Mouse (Mus musculus): ENCODE measurements around the gene Sh3tc1. TPM values are rescaled to one million over a fixed set of nuclear protein-coding genes. Genes with fewer than 3 reads are reported as not detected.
A peak's percentile ranks its signal among the peaks of the same experiment; 100 is the strongest.

Gene Sh3tc1
- total RNA-seq (2021): 10 to 100 TPM; 12.6 to 21.4 TPM
- long read RNA-seq, experiment 1, full-length matches to known transcripts: 14 of 23 reads
- long read RNA-seq, experiment 1, partial matches to known transcripts: 3 of 23 reads
- long read RNA-seq, experiment 1, other reads (novel, unspliced or antisense): 6 of 23 reads
- long read RNA-seq, experiment 2, full-length matches to known transcripts: 23 of 51 reads
- long read RNA-seq, experiment 2, partial matches to known transcripts: 16 of 51 reads
- long read RNA-seq, experiment 2, other reads (novel, unspliced or antisense): 12 of 51 reads

DNA sequence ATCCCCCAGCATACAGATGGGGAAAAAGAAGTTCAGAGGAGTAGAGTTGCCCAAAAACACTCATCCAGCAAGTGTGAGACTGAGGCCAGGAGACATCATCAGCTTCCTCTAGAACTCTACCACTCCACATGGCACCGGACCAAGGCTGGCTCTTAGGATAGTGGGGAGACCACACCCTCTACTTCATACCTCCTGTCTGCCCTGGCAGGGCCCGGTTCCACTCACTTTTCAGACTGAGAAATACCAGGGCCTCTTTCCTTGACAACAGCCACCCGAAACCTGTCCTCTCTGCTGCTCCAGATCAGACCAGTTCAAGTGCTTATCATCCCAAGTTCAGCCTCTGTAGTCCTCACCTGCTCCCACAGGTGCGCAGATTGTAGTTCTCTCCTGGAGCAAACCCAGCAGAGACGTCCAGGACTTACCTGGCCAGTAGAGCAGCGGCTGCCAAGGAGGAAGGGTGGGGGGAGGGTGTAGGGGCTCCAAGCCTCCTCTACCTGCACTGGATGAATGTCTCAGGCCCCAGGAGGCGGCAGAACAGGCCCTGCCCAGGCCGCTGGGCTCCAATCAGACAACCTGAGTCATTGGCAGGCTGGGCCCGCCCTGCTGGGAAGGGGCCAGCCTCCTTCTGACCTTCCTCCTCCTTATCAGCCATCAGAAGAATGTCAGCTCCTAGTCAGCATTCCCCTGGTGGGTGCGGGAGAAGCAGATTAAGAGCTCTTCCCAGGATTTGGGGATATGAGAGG, at the start of gene Sh3tc1:
Gene Sh3tc1 (minus strand): TSS at position 452 of the 743 bp plus-strand sequence.
- DNase-seq (ENCODE audit: low spot score in 2 of 2): peak in 1 of 2 experiments; percentile 35

DNA sequence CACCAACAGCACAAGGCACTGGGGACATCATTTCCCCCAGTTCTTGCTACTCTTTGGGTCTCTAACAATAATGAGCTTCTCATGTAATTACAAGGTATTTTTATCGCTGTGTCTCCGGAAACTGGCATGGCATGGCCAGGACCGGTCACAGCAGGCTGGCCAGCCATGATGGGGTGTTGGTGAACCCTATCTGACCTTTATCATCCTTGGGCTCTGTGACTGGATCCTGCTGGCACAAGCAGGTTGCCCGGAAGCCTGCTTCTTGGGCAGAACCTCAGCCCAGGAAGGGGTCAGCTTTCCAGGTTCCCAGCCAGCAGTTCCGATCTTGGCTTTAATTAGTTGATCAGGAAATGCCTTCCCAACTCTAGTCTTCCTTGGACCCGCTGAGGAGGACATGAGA, 48.9 kb upstream of the Sh3tc1 start:
- DNase-seq (ENCODE audit: low spot score in 2 of 2): no peak

DNA sequence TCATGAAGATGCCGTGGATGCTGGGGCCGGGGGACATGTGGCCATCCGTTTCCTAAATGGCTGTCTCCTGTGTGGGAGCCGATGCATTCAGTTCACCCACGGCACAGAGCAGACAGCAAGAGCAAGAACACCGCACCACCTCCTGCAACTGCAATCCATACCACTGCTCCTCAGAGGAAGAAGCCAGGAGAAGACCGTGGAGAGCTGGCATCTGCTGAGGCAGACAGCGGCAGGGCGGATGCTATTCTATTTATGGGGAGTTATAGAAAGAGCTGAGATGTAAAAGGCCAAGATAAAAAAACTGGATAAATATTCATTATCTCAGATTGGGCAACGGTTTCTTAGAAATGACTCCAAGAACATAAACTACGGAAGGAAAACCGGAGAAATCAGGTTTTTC, 48.1 kb upstream of the Sh3tc1 start:
- no peak for DNase-seq (ENCODE audit: low spot score in 2 of 2)

- no peak for DNase-seq (ENCODE audit: low spot score in 2 of 2)
Observed at GRCm38 (mm10) chr5:35785853-35786252, 46.1 kb upstream of the Sh3tc1 start.

GRCm38 (mm10) chr5:35782648-35783180, 42.9 kb upstream of the Sh3tc1 start:
- no peak for DNase-seq (ENCODE audit: low spot score in 2 of 2)

GRCm38 (mm10) chr5:35781116-35781515, 41.3 kb upstream of the Sh3tc1 start:
- DNase-seq (ENCODE audit: low spot score in 2 of 2): no peak

- DNase-seq (ENCODE audit: low spot score in 2 of 2): no peak
Observed at GRCm38 (mm10) chr5:35774137-35774424, 34.3 kb upstream of the Sh3tc1 start.

DNA sequence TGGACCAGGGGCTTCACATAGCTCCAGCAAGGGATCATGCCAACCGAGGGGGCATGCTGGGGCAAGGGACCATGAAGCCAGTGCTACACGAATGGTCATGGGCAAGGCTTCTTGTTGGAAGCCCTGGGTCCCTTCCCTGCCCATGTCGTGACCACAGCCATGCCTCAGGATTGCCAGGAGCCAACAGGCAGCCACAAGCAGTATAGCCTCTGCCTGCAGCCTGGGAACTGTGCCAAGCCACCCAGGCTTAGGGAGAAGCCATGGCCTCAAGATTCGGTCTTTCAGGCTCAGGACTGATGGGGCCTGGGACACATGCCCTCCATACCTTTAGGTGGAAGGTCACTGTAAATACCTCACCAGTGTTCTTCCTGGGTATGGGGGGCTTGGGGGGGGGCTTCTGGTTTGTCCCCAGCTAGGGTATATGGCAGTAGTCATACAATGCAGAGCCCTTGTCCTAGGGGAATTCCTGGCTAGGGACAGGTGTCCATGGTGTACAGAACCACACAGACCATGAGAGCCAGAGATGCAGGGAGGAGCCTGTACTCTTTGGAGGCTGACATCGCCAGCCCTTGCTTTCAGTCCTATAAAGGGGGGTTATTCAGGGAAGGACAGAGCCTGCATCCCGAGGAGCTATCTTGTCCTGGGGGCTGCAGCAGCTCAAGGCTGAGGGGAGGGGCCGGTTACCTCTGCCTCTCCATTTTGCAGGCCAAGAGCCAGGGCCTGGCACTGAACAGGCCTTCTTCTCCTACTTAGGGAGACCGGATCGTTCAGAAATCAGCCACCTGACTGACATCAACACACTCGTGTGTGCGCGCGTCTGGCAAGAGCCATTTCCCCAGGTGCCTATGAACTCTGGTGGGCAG, 33.7 kb upstream of the Sh3tc1 start:
- DNase-seq (ENCODE audit: low spot score in 2 of 2): no peak

DNA sequence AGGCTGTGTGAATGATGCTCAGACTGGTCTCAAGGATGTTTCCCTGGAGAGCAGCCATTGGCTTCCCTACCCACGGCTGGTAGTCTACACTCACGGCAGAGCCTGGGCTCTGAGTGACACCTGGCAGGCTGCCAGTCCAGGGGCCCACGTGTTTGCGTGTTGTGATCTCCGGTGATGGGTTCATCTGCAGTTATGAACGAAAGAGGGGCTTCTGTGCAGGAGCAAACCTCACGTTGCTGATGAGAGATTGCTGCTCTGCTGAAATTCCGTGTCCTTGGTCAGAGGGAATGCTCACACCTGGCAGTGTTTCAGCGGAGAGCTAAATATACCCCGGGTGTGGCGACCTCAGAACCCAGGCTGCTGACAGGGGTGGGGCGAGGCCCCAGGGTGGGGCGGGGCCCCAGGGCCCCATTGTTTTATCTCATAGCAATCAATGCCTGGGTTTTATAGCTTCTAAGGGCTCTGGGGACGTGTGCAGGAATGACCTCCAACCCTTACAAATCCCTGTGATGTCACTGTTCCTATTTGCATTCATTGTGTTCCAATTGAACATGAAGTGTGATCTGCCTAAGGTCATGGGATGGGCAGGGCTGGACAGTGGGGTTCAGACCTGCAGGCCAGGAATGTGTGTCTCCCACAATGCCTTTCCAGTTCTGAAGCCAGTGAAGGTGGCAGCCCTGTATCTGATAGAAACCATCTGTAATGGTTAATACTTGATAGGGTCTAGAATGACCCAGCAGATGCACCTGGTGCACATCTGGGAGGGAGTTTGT, 31.3 kb upstream of the Sh3tc1 start:
- peak in 1 of 2 experiments; percentile 22 for DNase-seq (ENCODE audit: low spot score in 2 of 2)

DNA sequence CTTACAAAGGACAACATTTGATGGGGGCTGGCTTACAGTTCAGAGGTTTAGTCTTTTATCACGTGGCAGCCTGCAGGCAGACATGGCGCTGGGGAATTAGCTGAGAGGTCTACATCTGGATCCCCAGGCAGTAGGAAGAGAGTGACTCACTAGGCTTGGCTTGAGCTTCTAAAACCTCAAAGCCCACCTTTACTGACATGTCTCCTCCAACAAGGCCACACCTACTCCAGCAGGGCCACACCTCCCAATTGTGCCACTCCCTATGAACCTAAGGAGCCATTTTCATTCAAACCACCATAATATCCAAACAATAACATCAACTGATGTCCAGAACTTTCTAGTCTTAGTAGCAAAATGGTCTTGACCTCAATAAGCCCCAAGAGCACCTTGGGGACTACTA, 30.5 kb upstream of the Sh3tc1 start:
- no peak for DNase-seq (ENCODE audit: low spot score in 2 of 2)

- DNase-seq (ENCODE audit: low spot score in 2 of 2): no peak
Observed at GRCm38 (mm10) chr5:35768997-35769396, 29.2 kb upstream of the Sh3tc1 start.

GRCm38 (mm10) chr5:35768525-35768924, 28.7 kb upstream of the Sh3tc1 start:
- no peak for DNase-seq (ENCODE audit: low spot score in 2 of 2)

- no peak for DNase-seq (ENCODE audit: low spot score in 2 of 2)
Observed at GRCm38 (mm10) chr5:35765909-35766308, 26.1 kb upstream of the Sh3tc1 start.

- no peak for DNase-seq (ENCODE audit: low spot score in 2 of 2)
Observed at GRCm38 (mm10) chr5:35762850-35763249, 23.1 kb upstream of the Sh3tc1 start.

GRCm38 (mm10) chr5:35762388-35762787, 22.6 kb upstream of the Sh3tc1 start:
- DNase-seq (ENCODE audit: low spot score in 2 of 2): peak in 1 of 2 experiments; percentile 24

DNA sequence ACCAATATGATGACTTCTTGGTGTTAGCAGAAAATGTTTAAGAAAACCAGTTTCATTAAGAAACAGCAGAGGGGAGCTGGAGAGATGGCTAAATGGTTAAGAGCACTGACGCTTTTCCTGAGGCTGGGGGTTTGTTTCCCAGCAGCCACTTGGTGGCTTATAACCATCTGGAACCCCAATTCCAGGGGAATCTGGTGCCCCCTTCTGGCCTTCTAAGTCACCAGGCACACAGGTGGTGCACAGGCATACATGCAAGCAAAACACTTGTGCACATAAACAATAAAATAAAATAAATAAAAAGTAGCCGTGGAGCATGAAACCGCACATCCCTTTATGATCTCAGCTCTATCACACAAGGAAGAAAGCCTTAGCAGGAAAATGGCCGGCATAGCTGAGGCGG, 21.5 kb upstream of the Sh3tc1 start:
- DNase-seq (ENCODE audit: low spot score in 2 of 2): no peak

GRCm38 (mm10) chr5:35758081-35759053, 18.6 kb upstream of the Sh3tc1 start:
- DNase-seq (ENCODE audit: low spot score in 2 of 2): no peak

- peak; percentile 67 to 73 for DNase-seq (ENCODE audit: low spot score in 2 of 2)
Observed at GRCm38 (mm10) chr5:35757639-35758001, 17.8 kb upstream of the Sh3tc1 start, which contains the start of gene Ablim2. Gene Ablim2 (plus strand): TSS chr5:35757880.

- no peak for DNase-seq (ENCODE audit: low spot score in 2 of 2)
Observed at GRCm38 (mm10) chr5:35756997-35757638, 17.3 kb upstream of the Sh3tc1 start.
